Mouse (Mus musculus) ES-E14 (cell line): ENCODE data around the gene Sds. TPM values are rescaled to one million over a fixed set of nuclear protein-coding genes. Genes with fewer than 3 reads are reported as not detected.
"Not testable (repeated sequence)": the region's sequence is repeated elsewhere in the genome, so short reads cannot be mapped to it uniquely, and the experiment has no call there.

Source experiments
- DNase-seq: peaks from one replicate; pipeline ENCODE4 v3.0.0-alpha.2; 2013; ENCODE audit warnings: low read depth, low spot score
- H3K27ac ChIP-seq: 2 replicates; pipeline ENCODE4 v1.5.1; 2012; ENCODE audit warnings: low read depth, mild to moderate bottlenecking, low read length, moderate library complexity, mixed read lengths; ENCODE audit not compliant: poor library complexity, insufficient read depth, severe bottlenecking
- H3K36me3 ChIP-seq: 2 replicates; pipeline ENCODE4 v1.6.1; 2012; ENCODE audit warnings: mild to moderate bottlenecking, low read length, moderate library complexity, mixed read lengths; ENCODE audit not compliant: control insufficient read depth, poor library complexity, insufficient read depth, severe bottlenecking
- H3K4me1 ChIP-seq, 2 experiments: fragments of 150-350 bp in 1 of 2; sonication (generic) in 1 of 2; 2 replicates each; pipeline ENCODE4 v1.6.1; 2012; ENCODE audit warnings: low read length in 2 of 2, mild to moderate bottlenecking in 1 of 2, mixed read lengths in 1 of 2; ENCODE audit not compliant: control insufficient read depth in 2 of 2, insufficient read depth in 2 of 2, poor library complexity in 1 of 2
- H3K4me3 ChIP-seq, 2 experiments: fragments of 150-350 bp in 1 of 2; sonication (generic) in 1 of 2; 2 replicates each; pipeline ENCODE4 v1.5.1; 2012; ENCODE audit warnings: low read length in 2 of 2, low read depth in 1 of 2, mild to moderate bottlenecking in 1 of 2, mixed read lengths in 1 of 2; ENCODE audit not compliant: insufficient read depth in 1 of 2, poor library complexity in 1 of 2, severe bottlenecking in 1 of 2
- H3K9ac ChIP-seq: 2 replicates; pipeline ENCODE4 v1.6.1; 2012; ENCODE audit warnings: low read depth, mild to moderate bottlenecking, low read length, mixed read lengths; ENCODE audit not compliant: poor library complexity, insufficient read depth, severe bottlenecking
- H3K9me3 ChIP-seq: fragments of 150-350 bp; sonication (generic); 2 replicates; pipeline ENCODE4 v1.6.1; 2012; ENCODE audit warnings: low read depth, mild to moderate bottlenecking, low read length; ENCODE audit not compliant: control insufficient read depth, insufficient read depth
- CHD2 ChIP-seq: IDR thresholded peaks from 2 replicates; pipeline ENCODE4 v1.6.1; 2014; ENCODE audit warnings: mild to moderate bottlenecking, low read depth, low read length, inconsistent platforms
- HCFC1 ChIP-seq: IDR thresholded peaks from 2 replicates; pipeline ENCODE4 v1.6.1; 2012; ENCODE audit warnings: low read length, inconsistent platforms, borderline replicate concordance; ENCODE audit not compliant: insufficient read depth
- MAFK ChIP-seq: IDR thresholded peaks from 2 replicates; pipeline ENCODE4 v1.6.1; 2014; ENCODE audit warnings: mild to moderate bottlenecking, low read depth, low read length, inconsistent platforms; ENCODE audit not compliant: insufficient read depth
- ZC3H11A ChIP-seq: IDR thresholded peaks from 2 replicates; pipeline ENCODE4 v1.6.1; 2012; ENCODE audit warnings: low read depth, mild to moderate bottlenecking, inconsistent platforms, low read length, borderline replicate concordance
- ZNF384 ChIP-seq: IDR thresholded peaks from 2 replicates; pipeline ENCODE4 v1.6.1; 2012; ENCODE audit warnings: low read depth, low read length, inconsistent platforms
- in situ Hi-C, 2 experiments: fragments of 600-800 bp; cut with MboI; formaldehyde crosslinking; loops; one replicate each; pipeline ENCODE4 v1.15.1; 2025; ENCODE audit warnings: low sequenced_read_pairs in 2 of 2, inconsistent platforms in 1 of 2; ENCODE audit not compliant: unreplicated experiment in 2 of 2
- total RNA-seq: library from RNA; depleted of rRNA; stranded (reverse); fragments of 300-350 nt; gene quantifications from 2 replicates; pipeline ENCODE4 v1.2.3, GENCODE M21; 2012

Sds gene
- total RNA-seq, 1 experiment, result 0.22 TPM

DNA sequence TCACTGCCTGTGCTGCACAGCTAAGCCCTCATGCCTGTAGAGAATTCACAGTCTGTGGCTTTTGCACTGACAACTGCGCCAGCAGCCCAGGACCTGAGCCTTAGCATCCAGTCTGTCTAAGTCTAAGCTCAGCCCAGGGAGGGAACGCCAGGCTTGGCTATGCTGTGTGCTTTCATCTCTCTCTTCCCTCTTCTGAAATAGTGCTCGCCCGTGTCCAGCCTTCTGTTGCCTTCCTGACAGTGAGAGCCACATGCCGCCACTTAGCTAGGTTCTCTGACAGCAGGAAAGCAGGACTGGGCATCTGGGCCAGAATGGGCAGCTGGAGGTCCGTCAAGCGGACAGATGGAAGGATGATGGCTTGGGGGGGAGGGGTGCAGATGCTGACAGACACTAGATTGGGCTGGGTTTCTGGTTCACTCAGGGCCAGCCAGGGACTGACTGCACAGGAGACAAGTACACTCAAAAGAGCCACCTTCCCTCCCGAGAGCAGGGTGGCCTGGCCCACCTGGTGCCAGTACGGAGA lies 17.6 kb downstream of the Sds start:
- Histone ChIP-seq H3K4me1 (peaks cover 0 to 24% of the 10 kb centered on the region in 2 experiments; a peak in 3 of 4 replicates), H3K36me3 (peaks cover 8% of the 10 kb centered on the region; the same call in 1 of the 2 replicates), H3K4me3 (no peak overlapping the region), H3K27ac (no peak overlapping the region), H3K9ac (no peak overlapping the region), H3K9me3 (no peaks in the 10 kb centered on the region)
- no peak for TF ChIP-seq CHD2
- no peak for TF ChIP-seq MAFK
- no peak for TF ChIP-seq ZC3H11A
- TF ChIP-seq ZNF384, result no peak
- TF ChIP-seq HCFC1, result no peak
- in situ Hi-C loops, result no loop called here
- DNase-seq, result no peak

- Histone ChIP-seq H3K4me1 (peaks cover 0 to 24% of the 10 kb centered on the region in 2 experiments; a peak in 3 of 4 replicates), H3K9ac (no peak overlapping the region), H3K27ac (no peak overlapping the region), H3K4me3 (no peak overlapping the region), H3K36me3 (peaks cover 6% of the 10 kb centered on the region; the same call in 1 of the 2 replicates), H3K9me3 (no peaks in the 10 kb centered on the region)
- TF ChIP-seq ZNF384, result no peak
- in situ Hi-C loops, result no loop called here
- no peak for DNase-seq
Measured at GRCm38 (mm10) chr5:120495064-120495702, 18.9 kb downstream of the Sds start.

GRCm38 (mm10) chr5:120495703-120496226 lies 19.4 kb downstream of the Sds start:
- no peak overlapping the region for H3K27ac ChIP-seq
- H3K4me1 ChIP-seq, result peaks cover 0 to 20% of the 10 kb centered on the region in 2 experiments; a peak in 3 of 4 replicates

GRCm38 (mm10) chr5:120497071-120497470 lies 20.7 kb downstream of the Sds start:
- no peak overlapping the region for H3K27ac ChIP-seq
- no peaks in the 10 kb centered on the region for H3K9me3 ChIP-seq
- peaks cover 6% of the 10 kb centered on the region; the same call in 1 of the 2 replicates for H3K36me3 ChIP-seq
- TF ChIP-seq ZNF384 (no peak), ZC3H11A (no peak), CHD2 (no peak), MAFK (no peak), HCFC1 (no peak)
- peaks cover 0 to 13% of the 10 kb centered on the region in 2 experiments; a peak in 3 of 4 replicates for H3K4me1 ChIP-seq
- DNase-seq, result no peak
- no peak overlapping the region for H3K9ac ChIP-seq
- in situ Hi-C loops, result no loop called here
- H3K4me3 ChIP-seq, result no peak overlapping the region

More at GRCm38 (mm10) chr5:120495703-120496226, 19.4 kb downstream of the Sds start:
- no peak overlapping the region for H3K4me3 ChIP-seq
- peaks cover 6% of the 10 kb centered on the region; the same call in 1 of the 2 replicates for H3K36me3 ChIP-seq
- H3K9ac ChIP-seq, result no peak overlapping the region
- TF ChIP-seq ZNF384 (no peak), MAFK (no peak), ZC3H11A (no peak), HCFC1 (no peak), CHD2 (no peak)
- DNase-seq, result no peak
- no peaks in the 10 kb centered on the region for H3K9me3 ChIP-seq
- in situ Hi-C loops, result no loop called here

- no peak overlapping the region for H3K27ac ChIP-seq
- no peaks in the 10 kb centered on the region for H3K9me3 ChIP-seq
- no peak for DNase-seq
- no peak overlapping the region for H3K9ac ChIP-seq
- H3K4me3 ChIP-seq, result no peak overlapping the region
- no peak for TF ChIP-seq HCFC1
- TF ChIP-seq ZC3H11A, result no peak
- TF ChIP-seq CHD2, result no peak
- no peak for TF ChIP-seq MAFK
- no peak for TF ChIP-seq ZNF384
- peaks cover 2% of the 10 kb centered on the region; the same call in 1 of the 2 replicates for H3K36me3 ChIP-seq
- H3K4me1 ChIP-seq, result peaks cover 0 to 4% of the 10 kb centered on the region in 2 experiments; a peak in 3 of 4 replicates
- in situ Hi-C loops, result no loop called here
Measured at GRCm38 (mm10) chr5:120499202-120499601, 22.9 kb downstream of the Sds start.

DNA sequence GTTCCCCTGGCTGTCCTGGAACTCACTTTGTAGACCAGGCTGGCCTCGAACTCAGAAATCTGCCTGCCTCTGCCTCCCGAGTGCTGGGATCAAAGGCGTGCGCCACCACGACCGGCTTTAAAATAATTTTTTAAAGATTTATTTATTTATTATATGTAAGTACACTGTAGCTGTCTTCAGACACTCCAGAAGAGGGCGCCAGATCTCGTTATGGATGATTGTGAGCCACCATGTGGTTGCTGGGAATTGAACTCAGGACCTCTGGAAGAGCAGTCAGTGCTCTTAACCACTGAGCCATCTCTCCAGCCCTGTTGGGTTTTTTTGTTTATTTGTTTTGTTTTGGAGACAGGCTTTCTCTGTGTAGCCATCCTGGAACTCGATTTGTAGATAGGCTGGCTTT lies 24.3 kb downstream of the Sds start:
- H3K36me3 ChIP-seq, H3K27ac ChIP-seq, H3K4me3 ChIP-seq, DNase-seq, H3K9me3 ChIP-seq, H3K9ac ChIP-seq, H3K4me1 ChIP-seq, in situ Hi-C loops: not testable (repeated sequence)
